Mouse (Mus musculus) ES-Bruce4 (cell line): ENCODE data around the gene Kif1c. TPM values are rescaled to one million over a fixed set of nuclear protein-coding genes. Genes with fewer than 3 reads are reported as not detected.
A peak's percentile ranks its signal among the peaks of the same experiment; 100 is the strongest.
"Not testable (repeated sequence)": the region's sequence is repeated elsewhere in the genome, so short reads cannot be mapped to it uniquely, and the experiment has no call there.

Experiments used
- H3K27ac ChIP-seq: 2 replicates; pipeline ENCODE4 v1.5.1; 2012; ENCODE audit warnings: low read length, inconsistent platforms; ENCODE audit not compliant: insufficient read depth
- H3K27me3 ChIP-seq: 2 replicates; pipeline ENCODE4 v1.6.1; 2012; ENCODE audit warnings: mild to moderate bottlenecking, low read length, inconsistent platforms; ENCODE audit not compliant: control insufficient read depth, poor library complexity, insufficient read depth, severe bottlenecking
- H3K36me3 ChIP-seq: 2 replicates; pipeline ENCODE4 v1.6.1; 2012; ENCODE audit warnings: inconsistent platforms, mild to moderate bottlenecking, low read length, moderate library complexity; ENCODE audit not compliant: control insufficient read depth, poor library complexity, insufficient read depth, severe bottlenecking
- H3K4me1 ChIP-seq: one replicate; pipeline ENCODE4 v1.8.1; 2011; ENCODE audit warnings: low read length; ENCODE audit not compliant: control insufficient read depth, insufficient read depth
- H3K4me3 ChIP-seq: 2 replicates; pipeline ENCODE4 v1.5.1; 2011; ENCODE audit warnings: low read depth, mild to moderate bottlenecking, low read length
- H3K9ac ChIP-seq: 2 replicates; pipeline ENCODE4 v1.6.1; 2012; ENCODE audit warnings: low read depth, mild to moderate bottlenecking, inconsistent platforms; ENCODE audit not compliant: poor library complexity, severe bottlenecking
- H3K9me3 ChIP-seq: replicated peaks from 2 replicates; pipeline ENCODE4 v1.6.1; 2012; ENCODE audit warnings: mild to moderate bottlenecking, low read length, inconsistent platforms; ENCODE audit not compliant: control insufficient read depth, poor library complexity, insufficient read depth, severe bottlenecking
- CTCF ChIP-seq: IDR thresholded peaks from one replicate; pipeline ENCODE4 v1.8.1; 2011; ENCODE audit warnings: low read depth, low read length
- EP300 ChIP-seq: IDR thresholded peaks from 2 replicates; pipeline ENCODE4 v1.6.1; 2011; ENCODE audit warnings: low read depth, low read length; ENCODE audit not compliant: insufficient read depth
- POLR2A ChIP-seq: IDR thresholded peaks from one replicate; pipeline ENCODE4 v1.8.1; 2011; ENCODE audit warnings: low read length; ENCODE audit not compliant: insufficient read depth
- polyA plus RNA-seq: library from polyadenylated mRNA; stranded (reverse); fragments of >200 nt; gene quantifications from 2 replicates; pipeline ENCODE4 v1.2.4, GENCODE M21; 2011; ENCODE audit warnings: low read depth; ENCODE audit not compliant: missing spikeins, insufficient read depth, insufficient read length

Kif1c gene
- polyA plus RNA-seq, 1 experiment = 42.2 TPM

GRCm38 (mm10) chr11:70776830-70777571, 76.7 kb downstream of the Kif1c start:
- H3K27me3 ChIP-seq = no peaks in the 10 kb centered on the region
- TF ChIP-seq CTCF = peak; percentile 98
- TF ChIP-seq POLR2A = no peak
- TF ChIP-seq EP300 = no peak
- H3K36me3 ChIP-seq = peaks cover under 1% of the 10 kb centered on the region; the same call in 1 of the 2 replicates
- H3K27ac ChIP-seq = no peak overlapping the region
- no peaks in the 10 kb centered on the region for H3K9me3 ChIP-seq
- no peak overlapping the region for H3K4me3 ChIP-seq
- H3K4me1 ChIP-seq = no peaks in the 10 kb centered on the region
- H3K9ac ChIP-seq = no peak overlapping the region

- no peaks in the 10 kb centered on the region for H3K9me3 ChIP-seq
- no peak overlapping the region for H3K9ac ChIP-seq
- no peak overlapping the region for H3K4me3 ChIP-seq
- H3K27me3 ChIP-seq = no peaks in the 10 kb centered on the region
- TF ChIP-seq EP300 (no peak), CTCF (no peak), POLR2A (no peak)
- no peak overlapping the region for H3K27ac ChIP-seq
- no peaks in the 10 kb centered on the region for H3K4me1 ChIP-seq
- no peaks in the 10 kb centered on the region for H3K36me3 ChIP-seq
These were observed 77.3 kb downstream of the Kif1c start for GRCm38 (mm10) chr11:70777634-70778033.

- H3K27me3 ChIP-seq, H3K9me3 ChIP-seq, H3K4me3 ChIP-seq, H3K27ac ChIP-seq, H3K36me3 ChIP-seq, H3K9ac ChIP-seq, H3K4me1 ChIP-seq: not testable (repeated sequence)
These were observed 77.7 kb downstream of the Kif1c start for GRCm38 (mm10) chr11:70778058-70778457.

Other genes with a start within 250 kb of the Kif1c start
- 26.9 and 32.1 TPM in 2 replicates for gene Med11, start 248.6 kb upstream of the Kif1c start, polyA plus RNA-seq
- gene Zmynd15, start 241.1 kb upstream of the Kif1c start, polyA plus RNA-seq = 0.78 and 1.3 TPM in 2 replicates
- gene Cxcl16, start 240.6 kb upstream of the Kif1c start, polyA plus RNA-seq = 15.7 and 16.6 TPM in 2 replicates
- gene Tm4sf5, start 195.3 kb upstream of the Kif1c start, polyA plus RNA-seq = 1.8 and 3.5 TPM in 2 replicates
- not detected in 2 replicates for gene Vmo1, start 185.9 kb upstream of the Kif1c start, polyA plus RNA-seq
- gene Gltpd2, start 181.4 kb upstream of the Kif1c start, polyA plus RNA-seq = not detected in 2 replicates
- 244 and 250 TPM in 2 replicates for gene Psmb6, start 175.2 kb upstream of the Kif1c start, polyA plus RNA-seq
- not detected in 2 replicates for gene Gm40193, start 167.6 kb upstream of the Kif1c start, polyA plus RNA-seq
- gene Pld2, start 160.5 kb upstream of the Kif1c start, polyA plus RNA-seq = 7.3 and 8.3 TPM in 2 replicates
- gene Mink1, start 137.7 kb upstream of the Kif1c start, polyA plus RNA-seq = 25.2 and 31.8 TPM in 2 replicates
- gene 4930544D05Rik, start 84.7 kb upstream of the Kif1c start, polyA plus RNA-seq = not detected in 2 replicates
- 0.56 TPM in 1 of 2 replicates, not detected in the other for gene Chrne, start 81.3 kb upstream of the Kif1c start, polyA plus RNA-seq
- gene Gp1ba, start 61.4 kb upstream of the Kif1c start, polyA plus RNA-seq = not detected in 2 replicates
- 55.2 and 61.8 TPM in 2 replicates for gene Rnf167, start 53.3 kb upstream of the Kif1c start, polyA plus RNA-seq
- gene Slc25a11, start 53.1 kb upstream of the Kif1c start, polyA plus RNA-seq = 45.0 and 48.0 TPM in 2 replicates
- 630 and 707 TPM in 2 replicates for gene Pfn1, start 45.9 kb upstream of the Kif1c start, polyA plus RNA-seq
- 14.7 and 15.7 TPM in 2 replicates for gene Eno3, start 43.3 kb upstream of the Kif1c start, polyA plus RNA-seq
- 195 and 218 TPM in 2 replicates for gene Spag7, start 31.1 kb upstream of the Kif1c start, polyA plus RNA-seq
- 10.0 and 12.8 TPM in 2 replicates for gene Camta2, start 12.4 kb upstream of the Kif1c start, polyA plus RNA-seq
- gene Inca1, start 393 bp upstream of the Kif1c start, polyA plus RNA-seq = 4.4 and 4.5 TPM in 2 replicates
- gene Zfp3, start 63.7 kb downstream of the Kif1c start, polyA plus RNA-seq = 3.3 and 3.6 TPM in 2 replicates
- not detected in 2 replicates for gene Scimp, start 112.0 kb downstream of the Kif1c start, polyA plus RNA-seq
- 46.4 and 50.9 TPM in 2 replicates for gene Rabep1, start 144.2 kb downstream of the Kif1c start, polyA plus RNA-seq